Mouse (Mus musculus): ENCODE data around the gene Vasp. TPM values are rescaled to one million over a fixed set of nuclear protein-coding genes. Genes with fewer than 3 reads are reported as not detected.
A peak's percentile ranks its signal among the peaks of the same experiment; 100 is the strongest.
"Not testable (repeated sequence)": the region's sequence is repeated elsewhere in the genome, so short reads cannot be mapped to it uniquely, and the experiment has no call there.

Vasp gene
- polyA plus RNA-seq, 1 experiment from 2014 or later, result 39.5 TPM

DNA sequence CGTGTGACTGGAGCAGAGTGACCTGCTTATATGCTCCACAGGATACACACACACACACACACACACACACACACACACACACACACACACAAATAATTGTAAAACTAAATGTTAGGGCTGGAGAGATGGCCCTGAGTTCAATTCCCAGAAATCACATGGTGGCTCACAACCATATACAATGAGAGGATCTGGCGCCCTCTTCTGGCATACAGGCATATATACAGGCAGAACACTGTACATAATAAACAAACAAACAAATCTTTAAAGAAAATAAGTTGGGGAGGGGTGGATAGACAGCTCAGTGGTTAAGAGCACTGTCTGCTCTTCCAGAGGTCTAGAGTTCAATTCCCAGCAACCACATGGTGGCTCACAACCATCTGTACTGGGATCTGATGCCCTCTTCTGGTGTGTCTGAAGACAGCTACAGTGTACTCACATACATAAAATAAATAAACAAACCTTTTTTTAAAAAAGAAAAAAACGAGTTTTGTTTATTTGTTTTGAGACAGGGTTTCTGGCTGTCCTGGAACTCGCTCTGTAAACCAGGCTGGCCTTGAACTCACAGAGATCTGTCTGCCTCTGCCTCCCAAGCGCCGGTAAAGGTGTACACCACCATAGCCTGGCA is 10.2 kb upstream of the Vasp start:
- Histone ChIP-seq H3K4me1 (peaks cover 36% of the 10 kb centered on the region), H3K4me3 (peak overlapping the region; percentile 88), H3K27me3 (peaks cover 41% of the 10 kb centered on the region), H3K4me2 (replicated peaks) (peak overlapping the region; percentile 76)
- ATAC-seq (replicated peaks), result peak; percentile 0; the same call in 1 of the 2 replicates
- H3K9ac ChIP-seq (replicated peaks); H3K36me3 ChIP-seq; H3K9me3 ChIP-seq; H3K27ac ChIP-seq (replicated peaks): not testable (repeated sequence)
- WGBS, result 39% methylated on average over 6 of the region's 6 CpGs

DNA sequence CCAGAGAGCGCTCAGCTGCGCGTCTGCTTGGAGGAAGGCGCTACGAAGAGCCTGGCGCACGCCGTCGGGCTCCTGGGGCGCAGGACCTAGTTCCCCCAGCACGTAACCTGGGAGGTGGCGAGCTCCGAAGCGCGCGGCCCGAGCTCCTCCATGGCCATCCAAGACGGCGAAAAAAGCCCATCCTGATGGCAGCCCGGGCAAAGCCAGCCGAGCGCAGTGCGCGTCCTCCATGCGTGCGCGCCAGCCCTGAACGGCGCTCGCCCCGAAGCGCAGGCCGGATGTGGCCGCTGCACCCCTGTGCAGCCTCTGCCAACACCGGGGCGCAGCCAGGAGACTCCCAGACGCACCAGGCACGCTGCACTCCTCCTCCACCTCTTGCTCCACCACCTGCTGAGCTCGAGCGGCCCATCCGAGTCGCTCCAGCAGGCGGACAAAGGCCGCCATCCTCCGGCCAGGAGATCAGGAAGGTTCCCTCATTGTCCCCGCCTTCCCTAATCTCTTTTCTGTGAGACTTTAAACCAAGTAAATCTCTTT is 8.0 kb upstream of the Vasp start, which contains the start of gene Ppm1n:
TSS of gene Ppm1n (minus strand) at position 484 of the 534 bp plus-strand sequence.
- peaks cover 41% of the 10 kb centered on the region for H3K27me3 ChIP-seq

DNA sequence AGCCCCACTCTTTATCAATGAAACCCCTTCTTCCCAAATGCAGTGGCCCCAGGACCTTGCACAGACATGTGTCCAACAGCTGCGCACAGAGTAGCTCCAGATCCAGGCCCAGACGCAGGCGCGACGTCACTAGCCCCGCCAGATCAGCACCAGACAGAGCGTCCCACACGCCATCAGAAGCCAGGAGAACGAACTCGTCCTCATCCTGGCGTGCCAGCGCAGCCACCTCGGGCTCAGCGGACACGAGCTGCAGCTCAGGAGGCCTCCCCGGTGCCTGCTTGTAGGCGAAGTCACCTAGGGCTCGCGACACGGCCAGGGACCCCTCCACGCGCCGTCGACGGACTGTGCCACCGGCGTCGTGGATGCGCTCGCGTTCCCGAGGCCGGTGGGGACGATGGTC is 7.4 kb upstream of the Vasp start:
- peak overlapping the region; percentile 37 for H3K4me2 ChIP-seq (replicated peaks)
- no peak overlapping the region for H3K27ac ChIP-seq (replicated peaks)
- peaks cover 41% of the 10 kb centered on the region for H3K27me3 ChIP-seq
- H3K9me3 ChIP-seq, result no peaks in the 10 kb centered on the region
- peak overlapping the region; percentile 33 for H3K4me3 ChIP-seq
- no peak for ATAC-seq (replicated peaks)
- peaks cover 17% of the 10 kb centered on the region for H3K4me1 ChIP-seq
- no peaks in the 10 kb centered on the region for H3K36me3 ChIP-seq
- no peak overlapping the region for H3K9ac ChIP-seq (replicated peaks)
- WGBS, result 2% methylated on average over 34 of the region's 34 CpGs

More for the DNA sequence above, 8.0 kb upstream of the Vasp start, which contains the start of gene Ppm1n:
- under 1% methylated on average over 46 of the region's 46 CpGs for WGBS
- H3K4me1 ChIP-seq, result peaks cover 23% of the 10 kb centered on the region
- peak within 1 kb of the TSS; percentile 37 for H3K4me2 ChIP-seq (replicated peaks)
- peak within 1 kb of the TSS; percentile 33 for H3K4me3 ChIP-seq
- H3K9me3 ChIP-seq, result no peaks in the 10 kb centered on the region
- H3K9ac ChIP-seq (replicated peaks), result peak within 1 kb of the TSS; percentile 26; the same call in 1 of the 2 replicates
- no peaks in the 10 kb centered on the region for H3K36me3 ChIP-seq
- ATAC-seq (replicated peaks), result no peak
- no peak within 1 kb of the TSS for H3K27ac ChIP-seq (replicated peaks)

DNA sequence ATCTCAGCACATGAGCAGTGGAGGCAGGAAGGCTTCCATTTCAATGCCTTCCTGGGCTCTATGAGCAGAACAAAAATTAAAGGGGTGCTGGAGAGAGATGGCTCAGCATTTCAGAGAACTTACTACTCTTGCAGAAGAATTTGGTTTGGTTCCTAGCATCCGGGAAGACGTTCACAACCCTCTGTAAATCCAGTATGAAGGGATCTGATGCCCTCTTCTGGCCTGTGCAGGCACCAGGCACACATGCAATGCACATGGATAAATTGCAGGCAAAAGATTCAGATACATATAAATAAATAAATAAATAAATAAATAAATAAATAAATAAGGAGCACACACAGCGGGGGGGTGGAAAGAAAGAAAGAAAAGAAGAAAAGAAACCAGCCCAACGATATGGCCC is 4.6 kb upstream of the Vasp start:
- 49% methylated on average over 4 of the region's 4 CpGs for WGBS
- Histone ChIP-seq H3K4me2 (replicated peaks) (no peak overlapping the region), H3K9me3 (no peaks in the 10 kb centered on the region), H3K4me3 (no peak overlapping the region), H3K27me3 (peaks cover 39% of the 10 kb centered on the region), H3K36me3 (no peaks in the 10 kb centered on the region), H3K4me1 (peaks cover 13% of the 10 kb centered on the region), H3K9ac (replicated peaks) (no peak overlapping the region), H3K27ac (replicated peaks) (no peak overlapping the region)
- no peak for ATAC-seq (replicated peaks)

DNA sequence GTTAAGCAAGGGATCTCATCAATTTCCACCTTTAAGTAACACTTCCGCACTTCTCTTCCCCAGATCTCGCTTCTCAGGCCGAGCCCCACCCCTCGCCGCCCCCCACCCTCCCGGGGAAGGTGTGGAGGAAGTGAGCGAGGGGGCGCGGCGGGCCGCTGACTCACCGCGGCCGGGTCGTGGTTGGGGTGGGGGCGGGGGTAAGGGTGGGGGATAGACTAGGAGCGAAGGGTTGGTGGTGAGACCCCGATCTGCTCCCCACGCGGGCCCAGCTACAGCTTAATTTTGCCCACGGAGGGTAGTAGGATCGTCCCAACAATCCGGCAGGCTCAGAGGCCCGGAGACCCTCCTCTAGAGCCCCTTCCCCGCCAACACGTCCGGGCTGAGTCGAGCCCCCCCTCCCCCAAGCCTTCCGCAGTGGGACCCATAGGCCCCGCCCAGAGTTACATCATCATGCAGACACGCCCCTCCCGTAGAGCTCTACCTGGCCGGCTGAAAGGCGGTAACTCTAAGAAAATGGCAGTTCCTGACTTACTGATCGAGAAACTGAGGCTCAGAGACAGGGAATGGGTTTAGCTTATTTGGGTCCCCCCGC is 652 bp upstream of the Vasp start:
- Histone ChIP-seq H3K27ac (replicated peaks) (peak overlapping the region; percentile 91), H3K9me3 (no peaks in the 10 kb centered on the region), H3K4me1 (peaks cover 29% of the 10 kb centered on the region), H3K4me3 (peak overlapping the region; percentile 98), H3K36me3 (no peaks in the 10 kb centered on the region), H3K9ac (replicated peaks) (peak overlapping the region; percentile 91), H3K4me2 (replicated peaks) (peak overlapping the region; percentile 92), H3K27me3 (no peaks in the 10 kb centered on the region)
- peak; percentile 71 for ATAC-seq (replicated peaks)
- 0% methylated on average over 36 of the region's 36 CpGs for WGBS

DNA sequence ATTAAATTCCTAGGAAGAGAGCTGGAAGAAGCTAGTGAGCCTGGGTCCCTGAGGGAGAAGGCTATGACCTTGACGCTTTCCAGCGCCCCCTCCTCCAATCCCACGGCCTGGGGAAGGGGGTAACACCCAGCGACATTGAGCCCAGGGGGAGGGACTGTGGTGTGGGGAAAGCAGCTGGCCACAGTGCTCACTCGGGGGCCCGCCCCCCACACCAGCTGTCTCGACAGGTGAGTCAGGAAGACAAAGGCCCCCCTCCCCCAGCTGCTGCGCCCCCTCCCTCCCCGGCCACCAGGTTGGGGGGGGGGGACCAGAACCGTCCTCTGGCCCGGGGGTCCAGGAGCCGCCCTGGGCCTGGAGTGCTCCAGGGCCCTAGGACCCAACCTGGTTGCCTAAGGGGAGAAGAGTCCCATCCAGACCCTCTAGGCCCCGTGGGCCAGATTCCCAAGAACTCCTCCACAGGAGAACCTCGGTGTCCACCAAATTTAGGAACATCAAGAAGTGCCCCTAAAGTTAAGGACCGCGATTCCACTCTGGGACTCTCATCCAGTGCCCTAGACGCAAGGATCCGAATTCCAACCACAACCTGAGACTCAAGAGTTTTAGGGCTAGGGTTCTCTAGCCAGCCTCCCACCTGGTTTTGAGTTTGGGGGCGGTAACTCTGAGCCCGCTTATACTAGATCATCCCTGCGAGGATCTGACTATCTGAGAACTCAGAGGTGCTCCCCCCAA is 944 bp downstream of the Vasp start:
- peak overlapping the region; percentile 91 for H3K9ac ChIP-seq (replicated peaks)
- 0% methylated on average over 18 of the region's 21 CpGs for WGBS
- no peak for ATAC-seq (replicated peaks)
- no peaks in the 10 kb centered on the region for H3K27me3 ChIP-seq
- peak overlapping the region; percentile 92 for H3K4me2 ChIP-seq (replicated peaks)
- no peaks in the 10 kb centered on the region for H3K9me3 ChIP-seq
- H3K27ac ChIP-seq (replicated peaks), result peak overlapping the region; percentile 91
- H3K4me1 ChIP-seq, result peaks cover 29% of the 10 kb centered on the region
- no peaks in the 10 kb centered on the region for H3K36me3 ChIP-seq
- peak overlapping the region; percentile 98 for H3K4me3 ChIP-seq

DNA sequence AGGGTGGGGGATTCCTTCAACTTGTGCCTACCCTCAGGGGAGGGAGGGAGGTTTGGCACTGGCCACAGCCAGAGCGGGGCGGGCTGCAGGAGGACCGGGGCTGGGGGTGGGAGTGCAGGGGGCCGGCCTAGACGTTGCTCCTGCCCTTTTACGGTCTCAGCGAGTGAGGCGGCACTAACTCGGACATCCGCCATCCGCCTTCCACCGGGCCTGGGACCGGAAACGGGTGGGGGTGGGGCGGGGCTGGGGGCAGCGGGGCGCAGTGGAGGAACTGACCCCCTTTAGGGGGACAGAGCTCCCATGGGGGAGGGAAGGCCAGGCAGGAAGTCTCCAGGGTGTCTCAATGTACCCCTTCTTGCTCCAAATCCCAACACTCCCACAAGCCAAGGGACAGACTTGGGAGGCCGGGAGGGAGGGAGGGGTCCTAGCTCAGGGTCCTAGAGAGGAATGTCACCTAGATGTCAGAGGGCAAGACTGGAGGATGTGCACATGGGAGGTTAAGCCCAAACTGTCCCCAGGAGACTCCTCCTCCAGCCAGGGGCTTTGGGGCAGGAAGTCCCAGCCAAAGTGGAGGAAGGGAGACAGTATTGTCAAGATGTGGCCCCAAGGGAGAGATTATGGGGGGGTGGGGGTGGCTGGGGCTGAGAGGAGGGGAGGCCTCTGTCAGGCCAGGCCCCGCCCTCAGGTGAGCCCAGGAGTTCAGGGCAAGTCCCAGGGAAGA is 1.7 kb downstream of the Vasp start:
- no peak for ATAC-seq (replicated peaks)
- peaks cover 29% of the 10 kb centered on the region for H3K4me1 ChIP-seq
- no peaks in the 10 kb centered on the region for H3K36me3 ChIP-seq
- peak overlapping the region; percentile 98 for H3K4me3 ChIP-seq
- no peaks in the 10 kb centered on the region for H3K27me3 ChIP-seq
- H3K9ac ChIP-seq (replicated peaks), result peak overlapping the region; percentile 91
- peak overlapping the region; percentile 92 for H3K4me2 ChIP-seq (replicated peaks)
- H3K9me3 ChIP-seq, result no peaks in the 10 kb centered on the region
- H3K27ac ChIP-seq (replicated peaks), result peak overlapping the region; percentile 27
- WGBS, result 3% methylated on average over 19 of the region's 19 CpGs

DNA sequence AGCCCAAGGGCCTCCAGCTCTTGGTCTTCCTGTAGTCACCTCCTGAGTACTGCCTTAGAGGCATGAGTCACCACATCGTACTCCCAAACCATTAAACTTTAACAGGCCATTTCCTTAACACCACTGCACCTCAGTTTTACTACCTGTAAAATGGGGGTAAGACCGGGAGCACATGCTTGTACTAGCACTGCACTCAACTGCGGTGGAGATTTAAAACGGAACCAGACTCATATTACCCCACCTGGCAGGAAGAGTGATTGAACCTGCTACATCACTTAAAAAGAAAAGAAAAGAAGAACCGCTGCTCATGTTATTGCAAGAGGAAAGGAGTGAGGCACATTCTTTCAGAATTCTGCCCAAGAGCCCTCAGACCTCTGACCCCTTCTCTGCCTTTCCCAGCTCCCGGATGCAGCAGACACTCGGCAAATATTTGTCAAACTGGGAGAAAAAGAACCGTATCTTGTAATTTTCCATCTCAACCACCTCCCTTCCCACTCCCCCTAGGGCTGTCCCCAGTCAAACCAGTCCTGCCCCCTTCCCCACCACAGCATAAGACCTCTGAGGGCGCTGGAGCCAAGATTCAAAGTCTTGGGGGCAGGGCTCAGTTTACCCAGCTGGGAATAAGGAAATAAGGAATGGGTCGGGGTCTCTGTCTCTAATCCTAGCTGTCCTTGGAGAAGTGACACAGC is 2.5 kb downstream of the Vasp start:
- Histone ChIP-seq H3K36me3 (peaks cover 4% of the 10 kb centered on the region), H3K4me3 (peak overlapping the region; percentile 98), H3K27ac (replicated peaks) (peak overlapping the region; percentile 27), H3K9me3 (no peaks in the 10 kb centered on the region), H3K4me1 (peaks cover 29% of the 10 kb centered on the region), H3K9ac (replicated peaks) (peak overlapping the region; percentile 91), H3K27me3 (no peaks in the 10 kb centered on the region), H3K4me2 (replicated peaks) (peak overlapping the region; percentile 92)
- WGBS, result 64% methylated on average over 10 of the region's 10 CpGs
- ATAC-seq (replicated peaks), result no peak

DNA sequence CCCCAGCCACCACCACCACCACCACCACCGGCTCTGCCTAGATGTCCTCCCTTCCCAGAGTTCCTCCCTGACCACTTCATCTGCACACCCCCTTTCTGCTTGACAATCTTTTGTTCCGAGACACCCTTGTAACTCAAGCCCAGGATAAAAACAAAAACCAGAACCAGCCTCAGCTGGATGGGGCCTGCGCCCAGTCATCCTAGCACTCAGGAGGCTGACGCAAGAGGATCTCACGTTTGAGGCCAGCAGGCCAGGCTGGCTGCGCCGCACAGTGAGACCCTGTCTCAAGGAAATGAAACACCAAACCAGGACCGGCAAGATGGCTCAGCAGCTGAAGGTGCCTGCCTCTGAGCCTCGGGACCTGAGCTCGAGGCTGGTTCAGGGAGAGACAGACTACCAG is 4.6 kb downstream of the Vasp start:
- H3K4me1 ChIP-seq, result peaks cover 23% of the 10 kb centered on the region
- peaks cover 14% of the 10 kb centered on the region for H3K36me3 ChIP-seq
- no peaks in the 10 kb centered on the region for H3K27me3 ChIP-seq
- WGBS, result 82% methylated on average over 10 of the region's 10 CpGs
- no peak overlapping the region for H3K4me3 ChIP-seq
- no peak overlapping the region for H3K27ac ChIP-seq (replicated peaks)
- H3K9ac ChIP-seq (replicated peaks), result no peak overlapping the region
- ATAC-seq (replicated peaks), result no peak
- no peak overlapping the region for H3K4me2 ChIP-seq (replicated peaks)
- H3K9me3 ChIP-seq, result no peaks in the 10 kb centered on the region

DNA sequence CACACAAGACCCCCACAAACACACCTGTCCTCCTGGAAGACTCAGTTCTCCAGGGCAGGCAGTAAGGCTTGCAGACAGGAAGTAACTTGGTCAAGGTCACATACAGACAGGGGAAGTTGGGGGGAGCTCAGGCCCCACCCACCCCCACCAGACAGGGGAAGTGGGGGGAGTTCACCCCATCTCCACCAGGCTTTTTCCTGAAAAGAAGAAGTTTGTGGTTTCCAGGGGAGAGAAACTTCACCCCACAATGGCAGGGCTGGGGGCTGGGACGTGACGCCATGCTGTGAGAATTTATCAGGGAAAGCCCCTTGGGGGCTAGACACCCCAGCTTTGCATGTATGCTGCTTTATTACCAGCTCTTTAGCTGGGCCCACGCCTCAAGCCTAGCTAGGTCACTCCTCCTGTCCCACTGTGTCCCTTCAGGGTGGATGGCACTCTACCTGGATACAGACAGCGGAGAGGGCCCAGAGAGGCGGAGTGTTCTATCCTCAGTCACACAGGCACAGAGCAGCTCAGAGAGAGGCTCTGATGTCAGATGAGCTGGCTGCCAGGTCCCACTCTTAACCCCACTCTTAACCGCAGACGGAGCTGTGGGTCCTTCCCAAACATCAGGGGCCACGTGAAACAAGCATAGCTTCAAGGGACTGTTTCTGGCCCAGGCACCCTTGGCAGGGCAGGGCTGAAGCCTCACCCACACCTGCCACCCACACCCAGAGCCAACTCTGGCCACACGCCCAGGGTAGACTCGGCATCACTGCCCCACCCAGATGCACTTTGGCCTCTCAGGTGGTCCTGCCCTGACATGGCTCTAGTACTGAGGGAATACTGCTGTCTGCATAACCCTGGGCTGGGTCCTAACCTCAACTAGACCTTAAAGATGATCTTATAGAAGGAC is 5.4 kb downstream of the Vasp start:
- Histone ChIP-seq H3K9me3 (no peaks in the 10 kb centered on the region), H3K4me3 (no peak overlapping the region), H3K9ac (replicated peaks) (no peak overlapping the region), H3K4me2 (replicated peaks) (no peak overlapping the region), H3K4me1 (peaks cover 23% of the 10 kb centered on the region), H3K27me3 (no peaks in the 10 kb centered on the region), H3K36me3 (peaks cover 20% of the 10 kb centered on the region), H3K27ac (replicated peaks) (no peak overlapping the region)
- 89% methylated on average over 10 of the region's 10 CpGs for WGBS
- ATAC-seq (replicated peaks), result no peak
